Mouse (Mus musculus): ENCODE results near the gene Larp4b. TPM values are rescaled to one million over a fixed set of nuclear protein-coding genes. Genes with fewer than 3 reads are reported as not detected.
"Not testable (repeated sequence)": the region's sequence is repeated elsewhere in the genome, so short reads cannot be mapped to it uniquely, and the experiment has no call there.

Gene Larp4b
- total RNA-seq (2017), result 46.8 to 79.4 TPM (median 51.9 TPM) in 3 replicates

GRCm38 (mm10) chr13:9093316-9094155, at the start of gene Larp4b:
TSS of gene Larp4b (plus strand) at chr13:9093881.
- ATAC-seq (replicated peaks; ENCODE audit: insufficient number of reproducible peaks, low FRiP score, low TSS enrichment, poor library complexity, severe bottlenecking), result peak; percentile 97

- no peak for ATAC-seq (replicated peaks; ENCODE audit: insufficient number of reproducible peaks, low FRiP score, low TSS enrichment, poor library complexity, severe bottlenecking)
Observed at GRCm38 (mm10) chr13:9044731-9045130, 49.0 kb upstream of the Larp4b start.

GRCm38 (mm10) chr13:9052049-9052691, 41.5 kb upstream of the Larp4b start:
- ATAC-seq (replicated peaks; ENCODE audit: insufficient number of reproducible peaks, low FRiP score, low TSS enrichment, poor library complexity, severe bottlenecking), result not testable (repeated sequence)

- no peak for ATAC-seq (replicated peaks; ENCODE audit: insufficient number of reproducible peaks, low FRiP score, low TSS enrichment, poor library complexity, severe bottlenecking)
Observed at GRCm38 (mm10) chr13:9057277-9057676, 36.4 kb upstream of the Larp4b start.

GRCm38 (mm10) chr13:9058706-9059105, 35.0 kb upstream of the Larp4b start:
- ATAC-seq (replicated peaks; ENCODE audit: insufficient number of reproducible peaks, low FRiP score, low TSS enrichment, poor library complexity, severe bottlenecking), result no peak

- no peak for ATAC-seq (replicated peaks; ENCODE audit: insufficient number of reproducible peaks, low FRiP score, low TSS enrichment, poor library complexity, severe bottlenecking)
Observed at GRCm38 (mm10) chr13:9061394-9061793, 32.3 kb upstream of the Larp4b start.

GRCm38 (mm10) chr13:9064196-9064595, 29.5 kb upstream of the Larp4b start:
- ATAC-seq (replicated peaks; ENCODE audit: insufficient number of reproducible peaks, low FRiP score, low TSS enrichment, poor library complexity, severe bottlenecking), result no peak

- no peak for ATAC-seq (replicated peaks; ENCODE audit: insufficient number of reproducible peaks, low FRiP score, low TSS enrichment, poor library complexity, severe bottlenecking)
Observed at GRCm38 (mm10) chr13:9066107-9066506, 27.6 kb upstream of the Larp4b start.

GRCm38 (mm10) chr13:9071008-9071407, 22.7 kb upstream of the Larp4b start:
- no peak for ATAC-seq (replicated peaks; ENCODE audit: insufficient number of reproducible peaks, low FRiP score, low TSS enrichment, poor library complexity, severe bottlenecking)

GRCm38 (mm10) chr13:9073818-9074217, 19.9 kb upstream of the Larp4b start:
- ATAC-seq (replicated peaks; ENCODE audit: insufficient number of reproducible peaks, low FRiP score, low TSS enrichment, poor library complexity, severe bottlenecking), result no peak

- no peak for ATAC-seq (replicated peaks; ENCODE audit: insufficient number of reproducible peaks, low FRiP score, low TSS enrichment, poor library complexity, severe bottlenecking)
Observed at GRCm38 (mm10) chr13:9075825-9076592, 17.7 kb upstream of the Larp4b start.

- ATAC-seq (replicated peaks; ENCODE audit: insufficient number of reproducible peaks, low FRiP score, low TSS enrichment, poor library complexity, severe bottlenecking), result peak; percentile 40; the same call in 1 of the 2 replicates
Observed at GRCm38 (mm10) chr13:9082128-9082883, 11.4 kb upstream of the Larp4b start.

- no peak for ATAC-seq (replicated peaks; ENCODE audit: insufficient number of reproducible peaks, low FRiP score, low TSS enrichment, poor library complexity, severe bottlenecking)
Observed at GRCm38 (mm10) chr13:9094186-9094980, 702 bp downstream of the Larp4b start.

- ATAC-seq (replicated peaks; ENCODE audit: insufficient number of reproducible peaks, low FRiP score, low TSS enrichment, poor library complexity, severe bottlenecking), result no peak
Observed at GRCm38 (mm10) chr13:9099289-9099688, 5.6 kb downstream of the Larp4b start.

- no peak for ATAC-seq (replicated peaks; ENCODE audit: insufficient number of reproducible peaks, low FRiP score, low TSS enrichment, poor library complexity, severe bottlenecking)
Observed at GRCm38 (mm10) chr13:9100517-9100916, 6.8 kb downstream of the Larp4b start.

- no peak for ATAC-seq (replicated peaks; ENCODE audit: insufficient number of reproducible peaks, low FRiP score, low TSS enrichment, poor library complexity, severe bottlenecking)
Observed at GRCm38 (mm10) chr13:9106246-9106645, 12.6 kb downstream of the Larp4b start.

- peak; percentile 85 for ATAC-seq (replicated peaks; ENCODE audit: insufficient number of reproducible peaks, low FRiP score, low TSS enrichment, poor library complexity, severe bottlenecking)
Observed at GRCm38 (mm10) chr13:9106992-9107858, 13.5 kb downstream of the Larp4b start.

Measured in monocyte, adult 5-6 weeks (primary cell).